Mouse (Mus musculus): ENCODE data around the gene Sik2. TPM values are rescaled to one million over a fixed set of nuclear protein-coding genes. Genes with fewer than 3 reads are reported as not detected.

Sik2 gene
- polyA plus RNA-seq, 1 experiment from 2014 or later = 17.7 TPM

DNA sequence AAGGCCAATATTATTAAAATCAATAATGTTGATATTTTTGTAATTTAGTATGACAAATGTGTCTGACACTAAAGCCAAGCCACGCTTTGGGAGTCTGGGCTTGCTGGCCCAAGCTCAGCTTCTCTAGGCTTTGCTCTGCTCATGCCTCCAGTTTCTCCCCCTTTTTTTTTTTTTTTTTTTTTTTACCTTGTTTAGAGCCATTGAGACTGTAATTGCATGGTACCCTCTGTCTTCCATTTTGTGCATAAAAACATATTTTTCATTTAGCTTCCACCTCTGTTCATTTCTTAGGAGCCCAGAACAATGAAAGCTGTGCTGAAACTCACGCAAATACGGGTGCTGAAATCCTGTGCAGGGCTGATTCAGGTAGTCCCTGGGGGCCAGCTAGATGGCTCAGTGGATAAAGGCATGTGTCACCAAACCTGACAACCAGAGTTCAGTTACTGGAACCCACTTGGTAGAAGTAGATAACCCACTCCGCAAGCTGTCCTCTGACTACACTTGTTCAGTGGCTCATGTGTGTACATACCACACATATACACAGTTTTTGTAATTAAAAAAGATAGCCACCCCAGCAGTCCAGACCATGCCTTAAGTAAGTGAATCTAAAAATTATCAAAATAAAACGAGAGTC lies 153.6 kb downstream of the Sik2 start:
- WGBS = 93% methylated on average over 5 of the region's 5 CpGs
- H3K4me1 ChIP-seq = peaks cover 19% of the 10 kb centered on the region
- no peak overlapping the region for H3K4me3 ChIP-seq
- no peak for ATAC-seq (ENCODE audit: low FRiP score)
- H3K27ac ChIP-seq = no peak overlapping the region
- no peak overlapping the region for H3K9ac ChIP-seq
- H3K36me3 ChIP-seq = peaks cover 11% of the 10 kb centered on the region
- no peak overlapping the region for H3K4me2 ChIP-seq (replicated peaks)
- H3K9me3 ChIP-seq (replicated peaks) = no peaks in the 10 kb centered on the region
- H3K27me3 ChIP-seq = no peaks in the 10 kb centered on the region

DNA sequence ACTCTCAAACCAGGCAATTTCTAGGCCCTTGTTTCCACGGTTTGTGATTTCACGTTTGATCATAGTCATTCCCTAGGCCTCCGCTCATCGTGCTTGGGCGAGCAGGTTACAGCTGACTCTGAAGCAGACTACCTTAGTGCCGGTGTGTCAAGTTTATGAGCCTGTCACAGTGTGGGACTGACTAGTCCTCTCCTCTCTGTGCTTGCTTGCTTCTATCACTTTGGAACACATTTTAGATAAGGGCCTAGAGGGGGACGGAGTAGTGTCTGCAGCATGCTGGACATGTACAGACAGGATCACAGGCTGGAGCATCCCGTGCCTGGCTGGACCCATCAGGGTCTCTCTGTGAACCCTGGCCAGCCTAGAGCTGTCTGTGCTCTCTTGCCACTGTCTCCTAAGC lies 154.5 kb downstream of the Sik2 start:
- peaks cover 3% of the 10 kb centered on the region for H3K36me3 ChIP-seq
- H3K9me3 ChIP-seq (replicated peaks) = no peaks in the 10 kb centered on the region
- H3K4me1 ChIP-seq = peaks cover 20% of the 10 kb centered on the region
- H3K4me2 ChIP-seq (replicated peaks) = no peak overlapping the region
- H3K27ac ChIP-seq = no peak overlapping the region
- no peak overlapping the region for H3K9ac ChIP-seq
- no peak overlapping the region for H3K4me3 ChIP-seq
- H3K27me3 ChIP-seq = no peaks in the 10 kb centered on the region
- WGBS = 67% methylated on average over 8 of the region's 8 CpGs
- ATAC-seq (ENCODE audit: low FRiP score) = no peak

DNA sequence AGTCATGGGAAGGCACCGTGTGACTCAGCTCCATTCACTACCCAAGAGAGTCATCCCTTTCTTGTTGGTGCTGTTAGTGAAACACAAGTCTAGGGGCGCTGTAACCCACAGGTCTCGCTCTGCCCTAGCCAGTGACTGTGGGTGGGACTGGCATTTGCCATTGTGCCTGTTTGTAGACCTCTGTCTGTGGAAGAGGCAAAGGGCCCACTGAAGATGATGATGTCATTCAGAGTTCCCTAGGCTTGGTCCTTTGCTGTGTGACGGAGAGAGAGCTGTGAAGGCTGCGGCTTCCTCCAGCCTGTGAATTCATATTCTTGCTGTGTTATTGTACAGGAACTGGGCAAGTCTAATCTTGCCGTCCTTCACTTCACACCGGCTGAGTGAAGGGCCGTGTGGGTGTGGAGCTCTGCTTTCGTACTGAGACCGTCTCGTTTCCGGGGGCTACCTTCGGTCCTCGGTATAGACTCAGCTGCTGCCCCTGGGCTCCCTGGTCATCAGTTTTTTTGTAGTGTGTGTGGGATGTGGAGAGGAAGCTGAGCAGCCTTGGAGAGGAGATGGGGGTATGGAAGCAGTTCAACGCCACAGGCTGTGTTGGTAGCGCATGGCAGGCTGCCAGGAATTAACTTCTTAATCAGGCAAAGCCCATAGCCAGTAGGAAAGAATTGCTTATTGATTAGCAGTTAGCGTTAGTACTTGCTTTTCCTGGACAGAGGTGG lies 156.1 kb downstream of the Sik2 start:
- no peaks in the 10 kb centered on the region for H3K36me3 ChIP-seq
- ATAC-seq (ENCODE audit: low FRiP score) = no peak
- H3K4me2 ChIP-seq (replicated peaks) = no peak overlapping the region
- WGBS = 79% methylated on average over 17 of the region's 17 CpGs
- H3K4me3 ChIP-seq = no peak overlapping the region
- no peaks in the 10 kb centered on the region for H3K9me3 ChIP-seq (replicated peaks)
- H3K27ac ChIP-seq = no peak overlapping the region
- no peak overlapping the region for H3K9ac ChIP-seq
- peaks cover 15% of the 10 kb centered on the region for H3K4me1 ChIP-seq
- H3K27me3 ChIP-seq = no peaks in the 10 kb centered on the region

DNA sequence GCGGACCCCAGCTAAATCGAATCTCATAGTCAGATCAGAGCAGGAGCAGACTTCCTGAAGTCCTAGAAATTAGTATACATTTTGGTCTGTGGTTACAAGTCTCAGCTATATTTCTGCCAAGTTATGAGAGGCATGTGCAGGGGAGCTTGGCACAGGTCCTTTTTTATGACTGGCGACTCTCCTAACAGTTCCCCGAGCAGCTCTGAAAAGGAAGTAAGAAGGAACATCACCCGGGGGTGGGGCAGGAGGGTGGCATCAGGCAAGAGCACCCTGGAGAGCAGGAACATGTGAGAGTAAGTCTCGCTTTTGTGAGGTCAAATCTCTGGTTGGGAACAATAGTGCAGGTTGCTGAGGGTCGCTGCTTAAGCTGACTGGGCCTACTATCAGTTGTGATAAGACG lies 158.2 kb downstream of the Sik2 start:
- 54% methylated on average over 8 of the region's 8 CpGs for WGBS
- H3K27me3 ChIP-seq = no peaks in the 10 kb centered on the region
- no peaks in the 10 kb centered on the region for H3K36me3 ChIP-seq
- no peak overlapping the region for H3K4me3 ChIP-seq
- ATAC-seq (ENCODE audit: low FRiP score) = no peak
- H3K27ac ChIP-seq = no peak overlapping the region
- H3K9me3 ChIP-seq (replicated peaks) = no peaks in the 10 kb centered on the region
- no peak overlapping the region for H3K9ac ChIP-seq
- H3K4me1 ChIP-seq = peaks cover 4% of the 10 kb centered on the region; the same call in 1 of the 2 replicates
- no peak overlapping the region for H3K4me2 ChIP-seq (replicated peaks)

DNA sequence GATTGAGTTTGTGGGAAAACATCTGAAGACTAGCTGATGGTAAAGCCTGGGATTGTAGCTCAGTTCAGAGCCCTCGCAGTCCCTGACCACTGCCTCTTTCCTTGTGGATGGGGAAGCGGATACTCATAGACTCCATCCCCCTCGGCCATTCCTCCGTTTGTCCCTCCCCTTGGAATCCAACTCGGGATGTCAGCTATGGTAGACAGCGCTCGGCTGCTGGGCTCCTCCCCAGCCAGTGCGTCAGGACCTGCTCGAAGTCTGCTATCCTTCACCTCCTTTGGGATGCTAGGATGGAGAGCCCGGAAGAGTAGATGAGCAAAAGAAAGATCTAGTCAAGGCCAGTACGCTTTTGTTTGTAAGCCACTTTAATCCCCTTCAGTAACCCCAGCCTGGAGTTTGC lies 158.6 kb downstream of the Sik2 start:
- Histone ChIP-seq H3K27ac (no peak overlapping the region), H3K4me2 (replicated peaks) (no peak overlapping the region), H3K4me1 (peaks cover 4% of the 10 kb centered on the region; the same call in 1 of the 2 replicates), H3K9ac (no peak overlapping the region), H3K9me3 (replicated peaks) (no peaks in the 10 kb centered on the region), H3K4me3 (no peak overlapping the region), H3K27me3 (no peaks in the 10 kb centered on the region), H3K36me3 (no peaks in the 10 kb centered on the region)
- 39% methylated on average over 11 of the region's 11 CpGs for WGBS
- no peak for ATAC-seq (ENCODE audit: low FRiP score)

DNA sequence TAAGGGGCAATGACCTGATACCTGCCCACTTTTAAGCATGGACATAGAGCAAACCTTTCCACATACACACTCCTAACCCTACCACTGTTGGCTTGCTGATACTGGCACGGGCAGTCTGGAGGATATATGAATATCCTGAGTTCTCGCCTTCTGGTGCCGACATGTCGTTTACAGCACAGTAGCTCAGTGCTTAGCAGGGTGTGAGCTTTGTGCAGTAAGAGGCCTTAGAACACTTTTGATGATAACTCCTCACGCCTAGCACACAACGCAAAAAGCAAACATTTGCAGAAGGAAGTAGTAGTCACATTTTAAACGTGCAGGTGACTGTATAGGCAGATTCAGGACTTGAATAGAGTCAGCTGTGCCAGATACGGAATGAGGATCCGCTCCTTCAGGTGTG lies 159.1 kb downstream of the Sik2 start:
- Histone ChIP-seq H3K36me3 (no peaks in the 10 kb centered on the region), H3K4me3 (no peak overlapping the region), H3K9ac (no peak overlapping the region), H3K4me1 (peaks cover 4% of the 10 kb centered on the region; the same call in 1 of the 2 replicates), H3K4me2 (replicated peaks) (no peak overlapping the region), H3K27me3 (no peaks in the 10 kb centered on the region), H3K27ac (no peak overlapping the region), H3K9me3 (replicated peaks) (no peaks in the 10 kb centered on the region)
- WGBS = 82% methylated on average over 9 of the region's 9 CpGs
- ATAC-seq (ENCODE audit: low FRiP score) = no peak

DNA sequence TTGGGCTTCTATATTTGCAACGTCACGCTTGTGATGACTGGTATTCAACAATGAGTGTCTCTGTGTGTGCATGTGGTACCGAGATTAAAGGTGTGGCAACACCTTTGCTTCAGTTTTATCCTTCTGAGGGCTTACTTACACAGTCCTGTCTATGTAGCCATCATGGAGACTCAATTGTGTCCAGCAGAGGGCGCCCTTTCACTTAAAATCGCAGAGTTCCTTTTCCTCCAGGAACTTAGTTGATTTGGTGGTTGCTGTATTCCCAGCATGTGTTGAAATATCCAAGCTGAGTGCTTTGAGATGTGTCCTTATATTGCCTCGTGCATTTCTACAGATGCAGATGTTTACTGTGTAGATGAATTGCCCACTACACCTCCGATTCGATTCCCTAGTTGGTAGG lies 159.6 kb downstream of the Sik2 start:
- Histone ChIP-seq H3K27ac (no peak overlapping the region), H3K36me3 (peaks cover under 1% of the 10 kb centered on the region; the same call in 1 of the 2 replicates), H3K4me3 (no peak overlapping the region), H3K9me3 (replicated peaks) (no peaks in the 10 kb centered on the region), H3K27me3 (no peaks in the 10 kb centered on the region), H3K4me1 (peaks cover 4% of the 10 kb centered on the region; the same call in 1 of the 2 replicates), H3K4me2 (replicated peaks) (no peak overlapping the region), H3K9ac (no peak overlapping the region)
- WGBS = 24% methylated on average over 8 of the region's 8 CpGs
- ATAC-seq (ENCODE audit: low FRiP score) = peak; percentile 75

DNA sequence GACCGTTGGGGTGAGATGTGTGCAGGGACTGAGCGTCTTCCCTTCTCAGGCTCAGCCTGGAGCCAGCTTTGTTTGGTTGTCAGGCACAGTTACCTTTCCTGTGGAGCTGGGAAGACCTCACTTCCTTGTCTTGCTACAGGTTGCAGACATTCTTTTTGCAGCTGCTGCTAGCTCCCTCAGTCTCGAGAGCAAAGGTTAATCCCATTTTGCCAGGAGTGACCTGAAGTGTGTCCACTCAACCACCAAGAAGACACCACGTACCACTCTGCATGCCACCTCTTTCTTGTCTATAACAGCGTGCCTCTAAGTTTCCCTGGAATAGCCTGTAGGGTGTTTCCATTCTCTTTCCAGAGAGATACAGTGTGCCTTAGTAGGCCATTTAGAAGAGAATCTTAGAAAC lies 160.1 kb downstream of the Sik2 start:
- Histone ChIP-seq H3K27ac (no peak overlapping the region), H3K27me3 (no peaks in the 10 kb centered on the region), H3K4me3 (no peak overlapping the region), H3K4me2 (replicated peaks) (no peak overlapping the region), H3K36me3 (peaks cover 4% of the 10 kb centered on the region), H3K4me1 (peaks cover 4% of the 10 kb centered on the region; the same call in 1 of the 2 replicates), H3K9ac (no peak overlapping the region), H3K9me3 (replicated peaks) (no peaks in the 10 kb centered on the region)
- 69% methylated on average over 5 of the region's 5 CpGs for WGBS
- no peak for ATAC-seq (ENCODE audit: low FRiP score)

DNA sequence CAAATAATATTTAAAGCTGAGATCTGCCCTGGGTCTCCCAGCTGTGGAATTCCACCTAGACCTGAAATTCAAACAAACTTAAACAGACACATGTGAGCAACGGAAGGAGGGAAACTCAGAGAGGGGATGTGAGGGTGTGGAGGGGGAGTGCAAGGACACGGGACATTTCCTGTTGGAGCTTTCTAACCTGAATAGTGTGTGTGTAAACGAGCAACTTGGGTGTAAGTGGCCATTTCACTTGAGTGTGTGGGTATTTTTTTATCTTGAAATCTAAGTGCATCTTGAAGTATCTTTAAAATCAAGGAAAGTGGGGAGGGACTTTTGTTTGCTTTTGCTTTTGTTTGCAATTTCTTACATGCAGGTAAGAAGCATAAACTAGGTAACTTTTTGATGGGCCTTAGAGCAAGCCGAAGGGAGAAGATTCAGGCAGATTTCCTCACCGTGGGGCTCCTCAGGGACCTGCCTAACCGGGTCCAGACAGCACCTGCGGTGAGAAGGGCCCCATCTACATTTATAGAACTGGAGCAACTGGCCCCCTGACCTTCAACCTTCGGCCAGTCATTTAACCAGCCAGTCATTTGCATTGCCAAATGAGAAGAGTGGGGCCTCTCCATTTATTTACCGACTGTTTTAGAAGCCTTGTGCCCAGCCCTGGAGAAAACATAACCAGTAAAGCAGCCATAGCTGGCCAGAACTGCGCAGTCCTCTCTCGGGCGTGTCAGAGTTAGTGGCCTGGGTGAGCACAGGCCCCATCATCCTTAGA lies 161.1 kb downstream of the Sik2 start:
- Histone ChIP-seq H3K27me3 (no peaks in the 10 kb centered on the region), H3K9me3 (replicated peaks) (no peaks in the 10 kb centered on the region), H3K4me3 (no peak overlapping the region), H3K36me3 (peaks cover 11% of the 10 kb centered on the region), H3K27ac (no peak overlapping the region), H3K9ac (no peak overlapping the region), H3K4me1 (0 out of 2 replicates have a peak, but pooled peaks cover 2% of the 10 kb centered on the region), H3K4me2 (replicated peaks) (no peak overlapping the region)
- ATAC-seq (ENCODE audit: low FRiP score) = no peak
- WGBS = 73% methylated on average over 12 of the region's 12 CpGs

DNA sequence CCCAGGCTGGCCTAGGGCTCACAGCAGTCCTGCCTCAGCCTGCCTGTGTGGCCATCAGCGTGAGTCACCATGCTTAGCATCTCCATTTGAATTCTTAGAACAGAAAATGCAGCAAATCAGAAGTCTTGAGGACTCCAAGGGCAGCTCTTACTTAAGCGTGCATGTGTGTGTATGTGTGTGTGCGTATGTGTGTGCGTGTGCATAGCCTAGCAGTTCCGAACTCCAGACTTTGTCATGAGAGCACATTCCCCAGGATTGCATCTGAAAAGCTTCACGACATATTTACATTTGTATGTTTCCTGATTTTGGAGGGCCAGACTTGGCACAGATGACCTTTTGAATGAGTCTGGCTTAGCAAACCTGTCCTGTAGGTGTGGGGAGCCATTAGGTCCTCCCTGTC lies 161.7 kb downstream of the Sik2 start:
- no peak overlapping the region for H3K9ac ChIP-seq
- H3K4me3 ChIP-seq = no peak overlapping the region
- no peak for ATAC-seq (ENCODE audit: low FRiP score)
- no peak overlapping the region for H3K27ac ChIP-seq
- H3K9me3 ChIP-seq (replicated peaks) = no peaks in the 10 kb centered on the region
- WGBS = 91% methylated on average over 6 of the region's 6 CpGs
- H3K4me2 ChIP-seq (replicated peaks) = no peak overlapping the region
- H3K4me1 ChIP-seq = 0 out of 2 replicates have a peak, but pooled peaks cover 2% of the 10 kb centered on the region
- H3K36me3 ChIP-seq = peaks cover 14% of the 10 kb centered on the region
- H3K27me3 ChIP-seq = no peaks in the 10 kb centered on the region

DNA sequence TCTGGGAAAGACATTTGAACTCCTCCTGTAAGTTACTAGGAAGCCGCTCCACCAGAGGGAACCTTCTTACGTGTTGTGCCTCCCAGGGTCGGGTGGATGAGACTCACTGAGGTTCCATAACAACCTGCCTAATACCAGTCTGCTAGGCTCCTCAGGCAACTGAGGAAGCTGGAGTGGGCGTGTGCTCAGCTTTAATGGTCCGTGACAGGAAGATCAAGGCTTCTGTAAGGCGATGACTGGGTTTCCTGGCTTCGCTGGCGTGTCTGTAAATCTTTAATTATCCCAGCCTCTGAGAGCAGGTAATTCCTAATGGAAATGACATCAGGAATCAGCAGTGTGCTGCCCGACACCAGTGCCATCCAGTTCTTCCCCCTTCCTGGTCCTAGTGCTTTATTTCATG lies 163.3 kb downstream of the Sik2 start:
- ATAC-seq (ENCODE audit: low FRiP score) = no peak
- Histone ChIP-seq H3K4me3 (no peak overlapping the region), H3K27ac (no peak overlapping the region), H3K9ac (no peak overlapping the region), H3K4me2 (replicated peaks) (no peak overlapping the region), H3K4me1 (0 out of 2 replicates have a peak, but pooled peaks cover 2% of the 10 kb centered on the region), H3K36me3 (peaks cover 14% of the 10 kb centered on the region), H3K9me3 (replicated peaks) (no peaks in the 10 kb centered on the region), H3K27me3 (no peaks in the 10 kb centered on the region)
- WGBS = 74% methylated on average over 9 of the region's 9 CpGs

DNA sequence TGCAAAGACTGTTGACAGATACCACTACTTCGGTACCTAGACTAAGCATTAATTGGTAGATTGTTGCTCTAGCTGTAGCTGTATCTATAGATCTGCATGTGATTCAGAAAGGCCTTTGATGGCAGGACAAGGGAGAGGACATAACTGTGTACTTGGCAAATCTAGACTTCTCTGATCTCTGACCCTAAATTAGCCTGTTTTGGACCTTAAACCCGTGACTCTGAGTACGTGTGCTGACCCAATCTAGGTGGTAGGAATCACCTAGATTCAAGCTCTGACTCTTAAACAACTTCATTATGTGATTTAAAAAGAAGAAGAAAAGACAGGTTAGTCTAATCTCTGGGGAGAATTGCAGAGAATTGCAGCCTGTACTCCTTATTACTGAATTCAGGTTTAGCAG lies 163.8 kb downstream of the Sik2 start, which contains the start of gene Ppp2r1b:
Gene Ppp2r1b (plus strand): TSS at position 221 of the 400 bp plus-strand sequence.
- no peak within 1 kb of the TSS for H3K9ac ChIP-seq
- H3K27ac ChIP-seq = no peak within 1 kb of the TSS
- H3K4me2 ChIP-seq (replicated peaks) = no peak within 1 kb of the TSS
- ATAC-seq (ENCODE audit: low FRiP score) = no peak
- no peak within 1 kb of the TSS for H3K4me3 ChIP-seq
- no peaks in the 10 kb centered on the region for H3K4me1 ChIP-seq
- 98% methylated on average over 3 of the region's 3 CpGs for WGBS
- H3K36me3 ChIP-seq = peaks cover 14% of the 10 kb centered on the region
- no peaks in the 10 kb centered on the region for H3K27me3 ChIP-seq
- no peaks in the 10 kb centered on the region for H3K9me3 ChIP-seq (replicated peaks)
